Mouse (Mus musculus) mouse trophoblast stem cell (cell line): ENCODE measurements around the gene Eng.

Experiments
- in situ Hi-C, 2 experiments: fragments of 300-500 bp; cut with MseI, MboI; formaldehyde crosslinking; loops; 2 replicates in 1 of 2; 3 replicates in 1 of 2; pipeline ENCODE4 v1.15.1; 2025

Gene Eng

GRCm38 (mm10) chr2:32731911-32732310 lies 85.5 kb downstream of the Eng start:
- in situ Hi-C loops: no loop called here
